Mouse (Mus musculus) ES-Bruce4 (cell line): ENCODE data around the gene Olfr655.

Experiments
- CTCF ChIP-seq: IDR thresholded peaks from one replicate; pipeline ENCODE4 v1.8.1; 2011; ENCODE audit warnings: low read depth, low read length
- EP300 ChIP-seq: IDR thresholded peaks from 2 replicates; pipeline ENCODE4 v1.6.1; 2011; ENCODE audit warnings: low read depth, low read length; ENCODE audit not compliant: insufficient read depth
- POLR2A ChIP-seq: IDR thresholded peaks from one replicate; pipeline ENCODE4 v1.8.1; 2011; ENCODE audit warnings: low read length; ENCODE audit not compliant: insufficient read depth

GRCm38 (mm10) chr7:104580846-104581245 lies 20.7 kb downstream of the Olfr655 start:
- TF ChIP-seq POLR2A (no peak), CTCF (no peak), EP300 (no peak)
